Mouse (Mus musculus) kidney, embryonic 14.5 days (tissue): ENCODE measurements around the gene Ints13. TPM values are rescaled to one million over a fixed set of nuclear protein-coding genes. Genes with fewer than 3 reads are reported as not detected.

Source experiments
- ATAC-seq: fragments of 200-750 bp; cut with Nextera tagmentation; 2 replicates; pipeline ENCODE4 v1.8.0; 2017; ENCODE audit warnings: moderate number of reproducible peaks, mild to moderate bottlenecking, moderate TSS enrichment, moderate library complexity; ENCODE audit not compliant: low FRiP score, low TSS enrichment
- H3K27ac ChIP-seq: fragments of 300-500 bp; sonication (generic); 2 replicates; pipeline ENCODE4 v1.5.1; 2014; ENCODE audit warnings: low read depth, mild to moderate bottlenecking, low read length, moderate library complexity, mixed read lengths
- H3K27me3 ChIP-seq: fragments of 300-500 bp; sonication (generic); 2 replicates; pipeline ENCODE4 v1.6.1; 2014; ENCODE audit warnings: mild to moderate bottlenecking, low read length; ENCODE audit not compliant: control insufficient read depth, insufficient read depth
- H3K36me3 ChIP-seq: fragments of 300-500 bp; sonication (generic); 2 replicates; pipeline ENCODE4 v1.6.1; 2014; ENCODE audit warnings: low read length, mixed read lengths; ENCODE audit not compliant: control insufficient read depth, insufficient read depth
- H3K4me1 ChIP-seq: fragments of 300-500 bp; sonication (generic); 2 replicates; pipeline ENCODE4 v1.6.1; 2014; ENCODE audit warnings: low read length, mixed read lengths; ENCODE audit not compliant: control insufficient read depth, insufficient read depth
- H3K4me2 ChIP-seq: fragments of 300-500 bp; sonication (generic); replicated peaks from 2 replicates; pipeline ENCODE4 v1.6.1; 2014; ENCODE audit warnings: low read depth, mild to moderate bottlenecking, low read length
- H3K4me3 ChIP-seq: fragments of 300-500 bp; sonication (generic); 2 replicates; pipeline ENCODE4 v1.5.1; 2014; ENCODE audit warnings: mild to moderate bottlenecking, low read length
- H3K9ac ChIP-seq: fragments of 300-500 bp; sonication (generic); 2 replicates; pipeline ENCODE4 v1.6.1; 2014; ENCODE audit warnings: low read depth, mild to moderate bottlenecking, low read length, moderate library complexity
- H3K9me3 ChIP-seq: fragments of 300-500 bp; sonication (generic); 2 replicates; pipeline ENCODE4 v1.6.1; 2016; ENCODE audit warnings: low read length; ENCODE audit not compliant: control insufficient read depth
- WGBS: fragments of 180-500 bp; shearing (Covaris S2); extraction: QIAGEN DNeasy Blood & Tissue Kit; methylation state at CpG from one replicate; pipeline ENCODE4 v1.1.7; 2014; 5-methylcytosine and 5-hydroxymethylcytosine counted together
- polyA plus RNA-seq: library from polyadenylated mRNA; unstranded; fragments of >200 nt; fragmentation: Nextera tagmentation; extraction: Ambion mirVana; gene quantifications from 2 replicates; pipeline ENCODE4 v1.2.1, GENCODE M21; 2014

Ints13 gene
- polyA plus RNA-seq, 1 experiment from 2014 or later = 73.9 TPM

- Histone ChIP-seq H3K9ac (no peak overlapping the region), H3K4me1 (peaks cover 4% of the 10 kb centered on the region; the same call in 1 of the 2 replicates), H3K36me3 (no peaks in the 10 kb centered on the region), H3K4me2 (no peak overlapping the region), H3K27me3 (no peaks in the 10 kb centered on the region), H3K4me3 (no peak overlapping the region), H3K27ac (no peak overlapping the region; the same call in 1 of the 2 replicates), H3K9me3 (no peaks in the 10 kb centered on the region)
- 48% methylated on average over 5 of the region's 5 CpGs for WGBS
- no peak for ATAC-seq
These were observed 63.7 kb downstream of the Ints13 start for GRCm38 (mm10) chr6:146513899-146514298.

GRCm38 (mm10) chr6:146513384-146513783 lies 64.3 kb downstream of the Ints13 start:
- no peak overlapping the region for H3K27ac ChIP-seq
- H3K4me1 ChIP-seq = peaks cover 4% of the 10 kb centered on the region; the same call in 1 of the 2 replicates
- no peaks in the 10 kb centered on the region for H3K36me3 ChIP-seq
- no peaks in the 10 kb centered on the region for H3K9me3 ChIP-seq
- no peak overlapping the region for H3K4me2 ChIP-seq
- WGBS = 86% methylated on average over 8 of the region's 8 CpGs
- no peaks in the 10 kb centered on the region for H3K27me3 ChIP-seq
- ATAC-seq = no peak
- H3K9ac ChIP-seq = no peak overlapping the region
- H3K4me3 ChIP-seq = no peak overlapping the region

- Histone ChIP-seq H3K36me3 (no peaks in the 10 kb centered on the region), H3K9me3 (no peaks in the 10 kb centered on the region), H3K27ac (no peak overlapping the region), H3K9ac (no peak overlapping the region), H3K4me1 (peaks cover 4% of the 10 kb centered on the region; the same call in 1 of the 2 replicates), H3K4me2 (no peak overlapping the region), H3K4me3 (no peak overlapping the region), H3K27me3 (no peaks in the 10 kb centered on the region)
- 77% methylated on average over 8 of the region's 8 CpGs for WGBS
- no peak for ATAC-seq
These were observed 66.1 kb downstream of the Ints13 start for GRCm38 (mm10) chr6:146511511-146511910.

DNA sequence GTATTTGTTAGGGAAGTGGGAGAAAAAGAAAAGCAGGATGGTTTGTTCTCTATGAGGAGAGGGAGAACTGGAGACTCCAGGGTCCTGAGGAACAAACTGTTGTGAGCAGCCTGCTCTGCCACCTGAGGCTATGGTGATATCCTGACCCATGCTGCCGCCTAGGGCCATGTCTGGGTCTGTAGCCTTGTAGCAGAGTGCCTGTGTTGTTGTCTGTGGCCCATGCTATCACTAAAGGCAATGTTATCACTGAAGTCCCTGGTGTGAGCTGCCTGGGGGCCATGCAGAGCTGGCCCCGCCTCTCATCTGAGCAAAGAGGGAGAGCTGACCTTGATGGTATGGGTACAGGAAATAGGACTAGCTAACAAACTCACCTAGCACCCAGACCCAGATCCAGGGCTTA lies 67.7 kb downstream of the Ints13 start:
- Histone ChIP-seq H3K4me2 (no peak overlapping the region), H3K4me1 (peaks cover 4% of the 10 kb centered on the region; the same call in 1 of the 2 replicates), H3K9ac (no peak overlapping the region), H3K36me3 (no peaks in the 10 kb centered on the region), H3K9me3 (no peaks in the 10 kb centered on the region), H3K27me3 (no peaks in the 10 kb centered on the region), H3K4me3 (no peak overlapping the region), H3K27ac (no peak overlapping the region)
- no peak for ATAC-seq
- WGBS = 88% methylated on average over 2 of the region's 2 CpGs

- Histone ChIP-seq H3K4me2 (no peak overlapping the region), H3K4me1 (0 out of 2 replicates have a peak, but pooled peaks cover 5% of the 10 kb centered on the region), H3K9ac (no peak overlapping the region), H3K36me3 (no peaks in the 10 kb centered on the region), H3K27me3 (no peaks in the 10 kb centered on the region), H3K4me3 (no peak overlapping the region), H3K27ac (no peak overlapping the region), H3K9me3 (no peaks in the 10 kb centered on the region)
- WGBS = 84% methylated on average over 2 of the region's 2 CpGs
- ATAC-seq = no peak
These were observed 73.2 kb downstream of the Ints13 start for GRCm38 (mm10) chr6:146504459-146504858.

DNA sequence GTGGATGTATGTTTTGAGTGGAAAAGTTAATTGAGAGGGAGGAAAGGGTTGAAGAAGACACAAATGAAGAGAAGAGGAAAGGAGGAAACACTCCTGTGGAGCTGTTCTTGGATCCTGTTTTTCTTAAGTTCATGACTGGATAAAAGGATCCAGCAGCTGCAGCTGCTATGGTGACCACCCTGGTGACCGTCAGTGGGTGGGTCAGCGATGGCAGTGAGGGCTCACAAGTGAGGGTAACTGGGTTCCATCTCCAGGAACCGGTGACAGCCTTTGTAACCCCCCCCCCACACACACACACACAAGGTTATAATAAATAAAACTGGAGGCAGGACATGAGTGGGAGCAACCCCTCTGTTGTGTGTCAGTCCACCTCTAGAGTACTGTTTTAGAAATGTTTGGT lies 74.8 kb downstream of the Ints13 start:
- Histone ChIP-seq H3K27ac (no peak overlapping the region), H3K4me2 (peak overlapping the region; percentile 96), H3K9me3 (no peaks in the 10 kb centered on the region), H3K9ac (peak overlapping the region; percentile 63; the same call in 1 of the 2 replicates), H3K4me1 (0 out of 2 replicates have a peak, but pooled peaks cover 5% of the 10 kb centered on the region), H3K27me3 (no peaks in the 10 kb centered on the region), H3K4me3 (peak overlapping the region; percentile 72), H3K36me3 (no peaks in the 10 kb centered on the region)
- ATAC-seq = no peak
- 40% methylated on average over 3 of the region's 3 CpGs for WGBS

- Histone ChIP-seq H3K4me3 (peak within 1 kb of the TSS; percentile 72), H3K9ac (peak within 1 kb of the TSS; percentile 63), H3K27ac (0 out of 2 replicates have a peak within 1 kb of the TSS, but pooled peaks have one; percentile 33), H3K9me3 (no peaks in the 10 kb centered on the region), H3K4me1 (0 out of 2 replicates have a peak, but pooled peaks cover 5% of the 10 kb centered on the region), H3K27me3 (no peaks in the 10 kb centered on the region), H3K4me2 (peak within 1 kb of the TSS; percentile 96), H3K36me3 (no peaks in the 10 kb centered on the region)
- WGBS = 1% methylated on average over 68 of the region's 70 CpGs
- peak; percentile 97 for ATAC-seq
These were observed 75.5 kb downstream of the Ints13 start, which contains the start of gene Itpr2 for GRCm38 (mm10) chr6:146501866-146502804. Gene Itpr2, minus strand, starts transcription at chr6:146502223.

- H3K27ac ChIP-seq = 0 out of 2 replicates have a peak overlapping the region, but pooled peaks have one; percentile 33
- H3K4me1 ChIP-seq = 0 out of 2 replicates have a peak, but pooled peaks cover 5% of the 10 kb centered on the region
- 1% methylated on average over 30 of the region's 30 CpGs for WGBS
- peak overlapping the region; percentile 96 for H3K4me2 ChIP-seq
- H3K4me3 ChIP-seq = peak overlapping the region; percentile 72
- no peaks in the 10 kb centered on the region for H3K9me3 ChIP-seq
- no peaks in the 10 kb centered on the region for H3K27me3 ChIP-seq
- peak; percentile 54 for ATAC-seq
- peak overlapping the region; percentile 63 for H3K9ac ChIP-seq
- no peaks in the 10 kb centered on the region for H3K36me3 ChIP-seq
These were observed 76.2 kb downstream of the Ints13 start for GRCm38 (mm10) chr6:146501316-146501865.
